Mouse (Mus musculus) left cerebral cortex, adult 18-20 months (tissue): ENCODE results near the gene Rora. TPM values are rescaled to one million over a fixed set of nuclear protein-coding genes. Genes with fewer than 3 reads are reported as not detected.

ENCODE experiments used
- DNase-seq, 2 experiments: peaks; one replicate each; pipeline ENCODE4 v3.0.0; 2021 to 2022; ENCODE audit warnings: low spot score in 2 of 2, mixed read lengths in 1 of 2
- total RNA-seq, 2 experiments: library from RNA; stranded (reverse); gene quantifications; 2 replicates each; pipeline ENCODE4 v1.2.3; 2021

The Rora gene
- total RNA-seq, 2 experiments from 2014 or later: 66.0 to 72.4 TPM

DNA sequence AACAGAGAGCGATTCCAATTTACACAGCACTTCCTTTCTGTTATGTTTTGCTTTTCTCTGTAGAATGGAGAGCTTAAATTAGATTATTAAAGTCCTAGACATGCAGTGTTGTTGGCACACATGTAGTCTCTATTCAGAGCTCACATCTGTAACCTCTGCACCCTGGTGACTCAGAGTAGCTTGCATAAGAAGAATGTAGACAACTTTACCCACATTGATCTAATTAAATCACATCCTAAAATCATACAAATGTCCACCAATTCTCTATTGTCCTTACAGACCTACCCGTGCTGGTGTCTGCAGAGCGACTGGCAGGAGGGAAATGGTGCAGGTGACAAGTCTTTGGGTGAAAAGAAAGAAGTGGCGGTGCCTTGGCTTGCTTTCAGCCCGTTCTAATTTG is 155.9 kb downstream of the Rora start:
- no peak for DNase-seq

- DNase-seq: no peak
Measured at GRCm38 (mm10) chr9:68814723-68815122, 161.1 kb downstream of the Rora start.

DNA sequence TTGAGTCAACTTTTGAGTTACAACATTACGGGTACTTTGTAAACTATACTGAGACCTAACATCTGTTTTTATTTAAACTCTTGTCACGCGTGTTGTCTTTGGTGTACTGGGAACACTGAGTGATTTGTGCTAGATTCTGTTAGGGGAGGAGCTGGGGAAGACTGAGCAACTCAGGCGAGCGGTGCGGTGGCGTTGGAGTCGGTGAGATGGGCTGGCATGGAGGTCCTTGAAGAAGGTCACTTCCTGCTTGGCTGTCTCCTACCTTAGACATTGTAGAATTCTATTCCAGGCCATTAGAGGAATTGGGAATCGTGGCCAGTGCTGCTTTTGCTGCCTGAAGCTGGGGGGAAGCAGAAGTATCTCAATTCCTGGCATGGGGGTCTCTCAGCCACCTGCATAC is 162.3 kb downstream of the Rora start:
- no peak for DNase-seq

GRCm38 (mm10) chr9:68820036-68820435 is 166.4 kb downstream of the Rora start:
- DNase-seq: no peak

- peak; percentile 22 to 26 for DNase-seq
Measured at GRCm38 (mm10) chr9:68820478-68820877, 166.9 kb downstream of the Rora start.

GRCm38 (mm10) chr9:68821388-68821787 is 167.8 kb downstream of the Rora start:
- no peak for DNase-seq

DNA sequence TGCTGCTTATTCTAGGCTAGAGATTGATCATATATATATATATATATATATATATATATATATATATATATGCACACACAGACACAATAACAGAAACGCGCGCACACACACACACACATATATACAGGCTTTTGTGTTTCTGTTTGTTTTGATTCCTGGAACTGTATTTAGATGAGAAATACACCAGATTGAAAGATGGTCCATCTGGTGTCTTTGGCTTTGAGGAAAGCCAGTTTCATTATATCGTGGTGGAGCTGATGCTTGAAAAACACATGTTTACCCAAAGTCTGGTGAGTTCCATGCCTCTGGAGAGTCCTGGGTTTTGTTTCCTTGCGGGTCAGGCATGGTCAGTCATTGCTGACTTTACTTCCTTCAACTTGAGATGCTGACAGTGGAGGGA is 169.7 kb downstream of the Rora start:
- no peak for DNase-seq

DNA sequence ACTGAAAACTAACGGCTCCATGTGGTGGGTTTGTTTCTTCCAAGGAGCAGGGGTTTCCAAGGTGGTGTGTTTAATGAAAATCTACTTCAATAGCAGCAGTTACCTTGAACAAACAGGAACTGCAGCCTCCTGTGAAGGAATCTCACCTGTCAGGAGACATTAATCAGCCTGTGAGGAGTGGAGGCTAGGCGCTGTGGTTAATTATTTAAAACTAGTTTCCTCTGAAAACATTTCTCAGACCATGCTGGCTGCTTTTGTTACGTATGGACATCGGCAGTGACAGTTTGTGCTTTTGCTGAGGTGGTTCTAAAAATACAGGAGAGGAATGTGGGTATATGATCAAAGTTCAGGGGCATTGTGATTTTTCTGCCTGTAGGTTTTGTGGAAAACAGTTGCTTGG is 171.5 kb downstream of the Rora start:
- no peak for DNase-seq

DNA sequence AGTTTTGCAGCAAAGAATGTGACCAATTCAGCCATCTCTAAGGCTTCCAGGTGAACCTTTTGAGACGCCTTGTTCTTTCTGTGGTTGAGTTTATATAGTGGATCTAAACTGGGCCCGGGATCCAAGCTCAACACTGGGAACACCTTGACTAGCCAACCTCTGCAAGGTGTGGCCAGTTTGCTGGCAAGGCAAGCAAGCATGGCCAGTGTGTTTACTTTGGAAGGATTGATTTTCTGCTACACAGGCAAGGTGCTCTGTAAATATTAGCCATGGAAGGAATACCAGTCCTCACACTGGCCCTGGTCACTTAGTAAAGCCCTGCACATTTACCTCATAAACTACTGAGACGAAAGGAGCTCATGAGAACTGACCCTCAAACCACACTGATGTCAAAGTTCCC is 172.3 kb downstream of the Rora start:
- DNase-seq: no peak

- DNase-seq: no peak
Measured at GRCm38 (mm10) chr9:68827441-68827840, 173.9 kb downstream of the Rora start.

- DNase-seq: peak; percentile 25 to 42
Measured at GRCm38 (mm10) chr9:68829903-68830302, 176.3 kb downstream of the Rora start.

GRCm38 (mm10) chr9:68833323-68833722 is 179.7 kb downstream of the Rora start:
- DNase-seq: no peak

- no peak for DNase-seq
Measured at GRCm38 (mm10) chr9:68835037-68835649, 181.6 kb downstream of the Rora start.

DNA sequence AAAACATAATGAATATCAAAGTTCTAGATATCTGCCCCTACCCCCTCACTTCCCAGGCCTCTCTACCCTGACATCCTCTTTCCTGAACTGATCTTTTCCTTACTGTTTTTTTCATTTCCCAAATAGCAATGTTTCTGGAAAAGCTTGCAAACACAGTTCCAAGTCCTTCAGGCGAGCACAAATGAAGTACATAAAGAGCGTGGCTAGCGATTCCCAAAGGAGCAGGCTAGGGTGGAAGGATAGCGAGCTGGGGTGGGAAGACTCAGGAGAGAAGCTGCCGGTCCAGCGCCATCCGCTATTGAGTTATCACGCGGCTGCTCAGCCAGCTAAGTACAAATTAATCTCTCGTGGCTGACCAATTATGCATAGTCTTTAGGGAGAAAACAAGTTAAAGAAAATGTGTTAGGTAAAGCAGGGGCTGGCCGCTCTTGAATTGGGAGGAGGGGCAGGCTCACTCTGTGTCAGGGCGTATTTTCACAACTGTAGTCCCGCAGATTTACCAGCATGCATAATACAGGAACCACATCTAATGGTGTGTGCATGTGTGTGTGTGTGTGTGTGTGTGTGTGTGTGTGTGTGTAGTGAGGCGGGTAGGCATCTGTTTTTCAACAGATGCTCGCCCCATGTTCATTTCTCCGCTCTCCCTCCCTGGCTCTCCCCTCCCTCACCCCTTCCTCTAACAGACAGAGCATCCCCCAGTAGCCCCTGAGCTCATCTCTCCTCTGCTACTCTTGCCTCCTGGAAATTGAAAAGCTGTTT is 188.7 kb downstream of the Rora start:
- DNase-seq: peak in 1 of 2 experiments; percentile 16

GRCm38 (mm10) chr9:68845556-68845955 is 192.0 kb downstream of the Rora start:
- DNase-seq: no peak

- no peak for DNase-seq
Measured at GRCm38 (mm10) chr9:68850321-68850720, 196.7 kb downstream of the Rora start.

DNA sequence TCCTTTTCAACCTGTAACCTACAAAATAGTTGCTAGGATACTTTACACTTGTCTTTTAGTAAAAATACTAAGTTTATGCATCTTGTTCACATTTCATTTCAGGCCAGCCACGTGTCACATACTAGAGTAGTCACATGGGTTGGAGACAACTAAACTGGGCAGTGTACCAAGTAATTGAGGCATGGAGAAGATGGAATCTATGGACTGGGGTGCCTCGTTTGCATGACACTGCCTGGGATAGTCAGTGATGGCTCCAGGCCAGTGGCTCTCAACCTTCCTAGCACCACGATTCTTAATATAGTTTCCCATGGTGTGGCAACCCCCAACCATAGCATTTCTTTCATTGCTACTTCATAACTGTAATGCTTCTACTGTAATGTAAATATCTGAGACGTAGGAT is 198.6 kb downstream of the Rora start:
- no peak for DNase-seq

- DNase-seq: no peak
Measured at GRCm38 (mm10) chr9:68852934-68853333, 199.3 kb downstream of the Rora start.

DNA sequence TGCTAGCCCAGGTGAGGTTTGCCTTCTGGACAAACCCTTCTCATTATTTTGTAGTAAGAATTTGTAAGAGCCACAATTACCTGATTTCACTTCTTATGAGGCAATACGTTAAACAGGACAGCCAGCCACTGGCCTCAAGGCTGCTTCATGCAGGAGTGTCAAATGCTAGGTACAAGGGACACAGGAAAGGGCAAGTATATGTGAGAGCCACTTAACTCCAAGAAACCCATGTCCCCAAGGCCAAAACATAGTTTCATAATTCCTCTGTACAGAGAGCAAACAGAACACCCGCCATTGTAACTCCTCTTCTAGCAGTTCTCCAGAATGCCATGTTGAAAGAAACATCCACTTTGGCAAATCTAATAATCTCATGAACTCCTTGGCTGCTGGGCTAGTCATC is 205.9 kb downstream of the Rora start:
- DNase-seq: no peak

- DNase-seq: peak; percentile 44 to 73
Measured at GRCm38 (mm10) chr9:68866317-68866716, 212.7 kb downstream of the Rora start.

GRCm38 (mm10) chr9:68873838-68874237 is 220.3 kb downstream of the Rora start:
- no peak for DNase-seq

DNA sequence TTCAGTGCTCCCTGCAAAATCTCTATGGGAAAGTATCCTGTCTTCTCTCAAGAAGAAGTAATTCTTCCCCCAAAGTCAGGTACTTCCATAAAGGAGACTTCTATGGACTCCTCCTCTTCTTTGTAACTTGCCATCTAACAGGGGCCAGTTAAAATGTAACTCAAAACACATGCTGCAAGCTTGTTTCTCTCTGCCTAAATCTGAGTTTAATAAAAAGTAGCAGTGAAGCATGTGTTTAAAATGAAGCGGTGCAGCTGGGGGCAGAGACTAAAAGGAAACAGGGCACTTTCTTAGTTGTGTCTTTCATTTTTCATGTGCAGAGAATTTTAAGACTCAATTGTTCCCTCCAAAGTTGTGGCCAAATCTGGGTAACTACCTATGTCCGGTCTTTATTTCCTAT is 221.0 kb downstream of the Rora start:
- no peak for DNase-seq

DNA sequence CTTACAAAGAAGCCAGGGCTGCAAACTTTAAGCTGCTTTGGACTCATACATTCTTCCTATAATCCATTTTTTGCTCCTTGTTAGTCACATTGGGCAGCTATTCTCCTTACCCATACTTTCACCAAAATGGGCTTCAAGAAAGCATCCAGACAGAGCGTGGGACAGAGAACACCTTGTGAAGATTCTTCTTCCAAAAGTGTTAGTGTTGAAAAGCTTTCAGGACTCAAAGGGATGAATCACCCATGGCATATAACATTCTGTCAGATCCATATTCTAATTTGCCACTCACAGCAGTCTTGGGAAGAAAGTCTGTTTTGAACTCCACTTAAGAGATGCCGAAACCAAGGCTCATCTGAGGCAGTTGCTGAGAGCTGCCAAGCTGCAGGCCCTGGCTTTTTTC is 222.2 kb downstream of the Rora start:
- DNase-seq: peak; percentile 44 to 48
